Mouse (Mus musculus): ENCODE data around the gene Rpl36. TPM values are rescaled to one million over a fixed set of nuclear protein-coding genes. Genes with fewer than 3 reads are reported as not detected.

Rpl36 gene
- total RNA-seq (2022) = 100 to 1,000 TPM; 576 to 726 (median 610) TPM

GRCm38 (mm10) chr17:56613236-56613844 lies at the start of gene Rpl36:
Gene Rpl36 (plus strand): TSS chr17:56613416.
- DNase-seq (ENCODE audit: low spot score in 2 of 2) = peak; percentile 89 to 93

GRCm38 (mm10) chr17:56566293-56566692 lies 46.9 kb upstream of the Rpl36 start:
- DNase-seq (ENCODE audit: low spot score in 2 of 2) = no peak

- DNase-seq (ENCODE audit: low spot score in 2 of 2) = no peak
Observed at GRCm38 (mm10) chr17:56566918-56567317, 46.3 kb upstream of the Rpl36 start.

GRCm38 (mm10) chr17:56567370-56567769 lies 45.8 kb upstream of the Rpl36 start:
- no peak for DNase-seq (ENCODE audit: low spot score in 2 of 2)

GRCm38 (mm10) chr17:56570287-56570686 lies 42.9 kb upstream of the Rpl36 start:
- no peak for DNase-seq (ENCODE audit: low spot score in 2 of 2)

GRCm38 (mm10) chr17:56572154-56572553 lies 41.1 kb upstream of the Rpl36 start:
- DNase-seq (ENCODE audit: low spot score in 2 of 2) = no peak

- no peak for DNase-seq (ENCODE audit: low spot score in 2 of 2)
Observed at GRCm38 (mm10) chr17:56572939-56573338, 40.3 kb upstream of the Rpl36 start.

GRCm38 (mm10) chr17:56583071-56583470 lies 30.1 kb upstream of the Rpl36 start:
- no peak for DNase-seq (ENCODE audit: low spot score in 2 of 2)

GRCm38 (mm10) chr17:56583611-56584256 lies 29.5 kb upstream of the Rpl36 start:
- peak; percentile 43 to 64 for DNase-seq (ENCODE audit: low spot score in 2 of 2)

GRCm38 (mm10) chr17:56584257-56585130 lies 28.7 kb upstream of the Rpl36 start, which contains the start of the genes Safb2 and Safb:
Gene Safb2 (minus strand): TSS chr17:56584585.
Gene Safb (plus strand): TSS chr17:56584825.
- peak; percentile 96 to 99 for DNase-seq (ENCODE audit: low spot score in 2 of 2)

GRCm38 (mm10) chr17:56585171-56585821 lies 27.9 kb upstream of the Rpl36 start:
- peak in 1 of 2 experiments; percentile 44 for DNase-seq (ENCODE audit: low spot score in 2 of 2)

GRCm38 (mm10) chr17:56587773-56588172 lies 25.4 kb upstream of the Rpl36 start:
- DNase-seq (ENCODE audit: low spot score in 2 of 2) = no peak

GRCm38 (mm10) chr17:56588921-56589320 lies 24.3 kb upstream of the Rpl36 start:
- no peak for DNase-seq (ENCODE audit: low spot score in 2 of 2)

- no peak for DNase-seq (ENCODE audit: low spot score in 2 of 2)
Observed at GRCm38 (mm10) chr17:56592553-56592952, 20.7 kb upstream of the Rpl36 start.

GRCm38 (mm10) chr17:56593527-56594271 lies 19.5 kb upstream of the Rpl36 start:
- no peak for DNase-seq (ENCODE audit: low spot score in 2 of 2)

GRCm38 (mm10) chr17:56603186-56604069 lies 9.8 kb upstream of the Rpl36 start:
- no peak for DNase-seq (ENCODE audit: low spot score in 2 of 2)

GRCm38 (mm10) chr17:56604070-56604380 lies 9.2 kb upstream of the Rpl36 start:
- no peak for DNase-seq (ENCODE audit: low spot score in 2 of 2)

- DNase-seq (ENCODE audit: low spot score in 2 of 2) = no peak
Observed at GRCm38 (mm10) chr17:56604422-56604821, 8.8 kb upstream of the Rpl36 start.

GRCm38 (mm10) chr17:56605431-56605830 lies 7.8 kb upstream of the Rpl36 start:
- no peak for DNase-seq (ENCODE audit: low spot score in 2 of 2)

GRCm38 (mm10) chr17:56607521-56608062 lies 5.6 kb upstream of the Rpl36 start:
- DNase-seq (ENCODE audit: low spot score in 2 of 2) = no peak
